Mouse (Mus musculus): ENCODE results near the gene Cd7. TPM values are rescaled to one million over a fixed set of nuclear protein-coding genes. Genes with fewer than 3 reads are reported as not detected.
"Not testable (repeated sequence)": the region's sequence is repeated elsewhere in the genome, so short reads cannot be mapped to it uniquely, and the experiment has no call there.

Gene Cd7
- polyA plus RNA-seq, 1 experiment from 2014 or later: not detected

- no peak for ATAC-seq (ENCODE audit: low FRiP score)
- H3K27me3 ChIP-seq (replicated peaks): no peaks in the 10 kb centered on the region; the same call in 1 of the 2 replicates
- no peak overlapping the region for H3K27ac ChIP-seq (replicated peaks)
- H3K36me3 ChIP-seq: no peaks in the 10 kb centered on the region
- no peak overlapping the region for H3K4me2 ChIP-seq
- H3K4me3 ChIP-seq (replicated peaks): no peak overlapping the region
- no peak overlapping the region for H3K9ac ChIP-seq (replicated peaks)
- H3K4me1 ChIP-seq: no peaks in the 10 kb centered on the region
- no peaks in the 10 kb centered on the region for H3K9me3 ChIP-seq (replicated peaks)
- 38% methylated on average over 1 of the region's 1 CpGs for WGBS
Measured at GRCm38 (mm10) chr11:121045286-121045685, 6.1 kb upstream of the Cd7 start.

GRCm38 (mm10) chr11:121043025-121043424 lies 3.8 kb upstream of the Cd7 start:
- H3K4me3 ChIP-seq (replicated peaks); H3K9ac ChIP-seq (replicated peaks); H3K36me3 ChIP-seq; ATAC-seq (ENCODE audit: low FRiP score); H3K9me3 ChIP-seq (replicated peaks); H3K4me1 ChIP-seq; H3K4me2 ChIP-seq; H3K27me3 ChIP-seq (replicated peaks); H3K27ac ChIP-seq (replicated peaks): not testable (repeated sequence)
- 79% methylated on average over 1 of the region's 1 CpGs for WGBS

DNA sequence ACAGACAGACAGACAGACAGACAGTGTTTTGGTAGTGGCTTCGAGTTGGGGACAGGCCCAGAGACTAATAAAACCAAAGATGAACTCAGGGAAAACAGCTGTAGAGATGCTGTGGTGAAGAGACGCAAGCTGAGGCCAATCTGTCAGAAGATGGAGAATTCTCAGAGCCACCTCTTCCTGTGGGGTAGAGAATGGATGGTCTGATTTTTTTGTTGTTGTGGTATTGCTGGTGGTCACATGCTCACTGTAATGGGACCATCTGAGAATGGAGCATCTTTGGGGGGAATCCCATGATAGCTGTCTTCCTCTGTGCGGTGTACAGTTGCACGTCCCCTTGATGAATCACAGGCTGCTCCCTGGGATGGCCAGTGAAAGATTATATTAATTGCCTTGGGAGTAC lies 3.3 kb upstream of the Cd7 start:
- Histone ChIP-seq H3K4me1 (no peaks in the 10 kb centered on the region), H3K27ac (replicated peaks) (no peak overlapping the region), H3K9ac (replicated peaks) (no peak overlapping the region), H3K4me2 (no peak overlapping the region), H3K4me3 (replicated peaks) (no peak overlapping the region), H3K9me3 (replicated peaks) (no peaks in the 10 kb centered on the region), H3K36me3 (no peaks in the 10 kb centered on the region), H3K27me3 (replicated peaks) (no peaks in the 10 kb centered on the region; the same call in 1 of the 2 replicates)
- 79% methylated on average over 4 of the region's 4 CpGs for WGBS
- ATAC-seq (ENCODE audit: low FRiP score): no peak

- no peak overlapping the region for H3K9ac ChIP-seq (replicated peaks)
- H3K27ac ChIP-seq (replicated peaks): no peak overlapping the region
- H3K4me2 ChIP-seq: no peak overlapping the region
- no peak for ATAC-seq (ENCODE audit: low FRiP score)
- H3K27me3 ChIP-seq (replicated peaks): no peaks in the 10 kb centered on the region; the same call in 1 of the 2 replicates
- WGBS: 74% methylated on average over 4 of the region's 4 CpGs
- H3K9me3 ChIP-seq (replicated peaks): no peaks in the 10 kb centered on the region
- no peak overlapping the region for H3K4me3 ChIP-seq (replicated peaks)
- H3K4me1 ChIP-seq: no peaks in the 10 kb centered on the region
- H3K36me3 ChIP-seq: no peaks in the 10 kb centered on the region
Measured at GRCm38 (mm10) chr11:121041636-121042035, 2.4 kb upstream of the Cd7 start.

DNA sequence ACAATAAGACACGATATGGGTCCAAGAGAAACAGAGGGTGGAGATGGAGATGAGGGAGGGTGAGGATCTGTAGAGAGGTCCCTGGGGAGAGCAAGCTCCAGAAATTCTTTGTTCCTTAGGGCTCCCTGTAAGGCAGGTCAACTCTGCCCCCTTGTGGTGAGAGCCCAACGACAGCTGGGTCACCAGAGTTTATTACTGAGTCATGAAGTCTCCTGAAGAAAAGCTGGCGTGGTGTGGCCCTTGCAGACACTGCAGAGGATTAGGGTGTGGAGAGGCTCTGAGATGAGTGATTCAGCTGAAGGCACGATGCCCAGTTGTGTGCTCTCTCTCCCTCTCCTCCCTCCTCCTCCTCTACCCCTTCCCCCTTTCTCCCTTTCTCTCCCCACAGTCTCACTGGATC lies 2.0 kb upstream of the Cd7 start:
- 7% methylated on average over 4 of the region's 4 CpGs for WGBS
- Histone ChIP-seq H3K36me3 (no peaks in the 10 kb centered on the region), H3K9me3 (replicated peaks) (no peaks in the 10 kb centered on the region), H3K4me3 (replicated peaks) (no peak overlapping the region), H3K4me2 (no peak overlapping the region), H3K4me1 (no peaks in the 10 kb centered on the region), H3K27ac (replicated peaks) (no peak overlapping the region), H3K9ac (replicated peaks) (no peak overlapping the region), H3K27me3 (replicated peaks) (no peaks in the 10 kb centered on the region; the same call in 1 of the 2 replicates)
- no peak for ATAC-seq (ENCODE audit: low FRiP score)

GRCm38 (mm10) chr11:121038366-121039240 lies 615 bp downstream of the Cd7 start:
- Histone ChIP-seq H3K9ac (replicated peaks) (no peak overlapping the region), H3K4me3 (replicated peaks) (no peak overlapping the region), H3K4me2 (no peak overlapping the region), H3K36me3 (no peaks in the 10 kb centered on the region), H3K9me3 (replicated peaks) (no peaks in the 10 kb centered on the region), H3K27ac (replicated peaks) (no peak overlapping the region), H3K27me3 (replicated peaks) (no peaks in the 10 kb centered on the region), H3K4me1 (no peaks in the 10 kb centered on the region)
- WGBS: 91% methylated on average over 11 of the region's 11 CpGs
- ATAC-seq (ENCODE audit: low FRiP score): no peak

GRCm38 (mm10) chr11:121033118-121033517 lies 6.1 kb downstream of the Cd7 start:
- Histone ChIP-seq H3K36me3 (no peaks in the 10 kb centered on the region), H3K9ac (replicated peaks) (no peak overlapping the region), H3K27ac (replicated peaks) (no peak overlapping the region), H3K4me2 (no peak overlapping the region), H3K9me3 (replicated peaks) (no peaks in the 10 kb centered on the region), H3K4me3 (replicated peaks) (no peak overlapping the region), H3K4me1 (no peaks in the 10 kb centered on the region), H3K27me3 (replicated peaks) (no peaks in the 10 kb centered on the region)
- 86% methylated on average over 5 of the region's 5 CpGs for WGBS
- ATAC-seq (ENCODE audit: low FRiP score): no peak

- H3K4me1 ChIP-seq: no peaks in the 10 kb centered on the region
- no peak overlapping the region for H3K4me3 ChIP-seq (replicated peaks)
- H3K27ac ChIP-seq (replicated peaks): no peak overlapping the region
- no peak for ATAC-seq (ENCODE audit: low FRiP score)
- no peak overlapping the region for H3K9ac ChIP-seq (replicated peaks)
- WGBS: 90% methylated on average over 7 of the region's 7 CpGs
- H3K27me3 ChIP-seq (replicated peaks): no peaks in the 10 kb centered on the region
- H3K36me3 ChIP-seq: no peaks in the 10 kb centered on the region
- no peaks in the 10 kb centered on the region for H3K9me3 ChIP-seq (replicated peaks)
- H3K4me2 ChIP-seq: no peak overlapping the region
Measured at GRCm38 (mm10) chr11:121027259-121027658, 12.0 kb downstream of the Cd7 start.

- no peak overlapping the region for H3K9ac ChIP-seq (replicated peaks)
- H3K27ac ChIP-seq (replicated peaks): no peak overlapping the region
- H3K27me3 ChIP-seq (replicated peaks): no peaks in the 10 kb centered on the region
- WGBS: 82% methylated on average over 6 of the region's 6 CpGs
- H3K4me2 ChIP-seq: no peak overlapping the region
- H3K9me3 ChIP-seq (replicated peaks): no peaks in the 10 kb centered on the region
- H3K4me1 ChIP-seq: no peaks in the 10 kb centered on the region
- no peak for ATAC-seq (ENCODE audit: low FRiP score)
- no peaks in the 10 kb centered on the region for H3K36me3 ChIP-seq
- no peak overlapping the region for H3K4me3 ChIP-seq (replicated peaks)
Measured at GRCm38 (mm10) chr11:121024163-121024562, 15.1 kb downstream of the Cd7 start.

GRCm38 (mm10) chr11:121019501-121019900 lies 19.7 kb downstream of the Cd7 start:
- no peak for ATAC-seq (ENCODE audit: low FRiP score)
- Histone ChIP-seq H3K4me2 (no peak overlapping the region), H3K4me1 (no peaks in the 10 kb centered on the region), H3K27me3 (replicated peaks) (no peaks in the 10 kb centered on the region), H3K27ac (replicated peaks) (no peak overlapping the region), H3K9me3 (replicated peaks) (no peaks in the 10 kb centered on the region), H3K4me3 (replicated peaks) (no peak overlapping the region), H3K9ac (replicated peaks) (no peak overlapping the region), H3K36me3 (no peaks in the 10 kb centered on the region)
- WGBS: 87% methylated on average over 5 of the region's 5 CpGs

GRCm38 (mm10) chr11:121017703-121018102 lies 21.5 kb downstream of the Cd7 start:
- Histone ChIP-seq H3K27me3 (replicated peaks) (no peaks in the 10 kb centered on the region), H3K9me3 (replicated peaks) (no peaks in the 10 kb centered on the region), H3K4me2 (no peak overlapping the region), H3K27ac (replicated peaks) (no peak overlapping the region), H3K36me3 (no peaks in the 10 kb centered on the region), H3K9ac (replicated peaks) (no peak overlapping the region), H3K4me3 (replicated peaks) (no peak overlapping the region), H3K4me1 (no peaks in the 10 kb centered on the region)
- ATAC-seq (ENCODE audit: low FRiP score): no peak
- 56% methylated on average over 3 of the region's 3 CpGs for WGBS

GRCm38 (mm10) chr11:121015472-121015871 lies 23.7 kb downstream of the Cd7 start:
- WGBS: 68% methylated on average over 6 of the region's 6 CpGs
- H3K27ac ChIP-seq (replicated peaks): no peak overlapping the region
- no peak overlapping the region for H3K9ac ChIP-seq (replicated peaks)
- no peaks in the 10 kb centered on the region for H3K36me3 ChIP-seq
- H3K9me3 ChIP-seq (replicated peaks): no peaks in the 10 kb centered on the region
- no peak for ATAC-seq (ENCODE audit: low FRiP score)
- H3K4me2 ChIP-seq: no peak overlapping the region
- no peaks in the 10 kb centered on the region for H3K27me3 ChIP-seq (replicated peaks)
- H3K4me3 ChIP-seq (replicated peaks): no peak overlapping the region
- H3K4me1 ChIP-seq: no peaks in the 10 kb centered on the region
